Mouse (Mus musculus): ENCODE data around the gene Tm2d1. TPM values are rescaled to one million over a fixed set of nuclear protein-coding genes. Genes with fewer than 3 reads are reported as not detected.

Gene Tm2d1
- 63.3 TPM for polyA plus RNA-seq (2017; shearing (Covaris generic))

DNA sequence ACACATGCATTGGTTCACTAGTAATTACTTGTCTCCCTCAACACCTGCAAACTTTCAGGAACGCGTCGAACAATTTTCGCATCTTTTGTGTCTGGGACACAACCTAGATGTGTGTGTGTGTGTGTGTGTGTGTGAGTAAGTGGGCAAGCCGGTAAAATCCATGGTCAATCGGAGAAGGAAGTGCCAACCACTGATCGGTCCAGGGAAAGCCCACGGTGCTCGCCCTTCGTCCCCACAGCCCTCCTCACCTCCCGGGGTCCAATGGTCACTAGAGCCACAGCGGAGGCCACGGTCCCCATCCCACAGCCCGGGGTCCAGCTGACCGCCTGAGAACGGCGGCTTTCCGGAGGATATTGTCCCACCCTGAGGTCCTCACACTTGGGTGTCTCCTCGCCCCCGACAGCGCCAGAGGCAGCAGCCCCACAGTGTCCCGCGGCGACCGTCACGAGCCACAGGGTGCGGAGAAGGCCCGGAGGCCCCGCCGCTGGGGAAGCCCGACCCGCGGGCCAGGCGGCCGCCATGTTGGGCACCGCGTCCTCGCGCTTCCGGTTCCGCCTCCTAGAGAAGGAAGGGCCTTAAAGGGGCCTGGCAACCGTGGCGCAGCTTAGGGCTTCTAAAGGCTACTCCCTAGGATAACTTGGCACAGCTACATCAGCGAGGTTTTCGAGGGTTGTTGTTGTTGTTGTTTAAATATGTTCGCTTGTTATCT lies at the start of gene Tm2d1:
TSS of gene Tm2d1 (minus strand) at position 591 of the 709 bp plus-strand sequence.

DNA sequence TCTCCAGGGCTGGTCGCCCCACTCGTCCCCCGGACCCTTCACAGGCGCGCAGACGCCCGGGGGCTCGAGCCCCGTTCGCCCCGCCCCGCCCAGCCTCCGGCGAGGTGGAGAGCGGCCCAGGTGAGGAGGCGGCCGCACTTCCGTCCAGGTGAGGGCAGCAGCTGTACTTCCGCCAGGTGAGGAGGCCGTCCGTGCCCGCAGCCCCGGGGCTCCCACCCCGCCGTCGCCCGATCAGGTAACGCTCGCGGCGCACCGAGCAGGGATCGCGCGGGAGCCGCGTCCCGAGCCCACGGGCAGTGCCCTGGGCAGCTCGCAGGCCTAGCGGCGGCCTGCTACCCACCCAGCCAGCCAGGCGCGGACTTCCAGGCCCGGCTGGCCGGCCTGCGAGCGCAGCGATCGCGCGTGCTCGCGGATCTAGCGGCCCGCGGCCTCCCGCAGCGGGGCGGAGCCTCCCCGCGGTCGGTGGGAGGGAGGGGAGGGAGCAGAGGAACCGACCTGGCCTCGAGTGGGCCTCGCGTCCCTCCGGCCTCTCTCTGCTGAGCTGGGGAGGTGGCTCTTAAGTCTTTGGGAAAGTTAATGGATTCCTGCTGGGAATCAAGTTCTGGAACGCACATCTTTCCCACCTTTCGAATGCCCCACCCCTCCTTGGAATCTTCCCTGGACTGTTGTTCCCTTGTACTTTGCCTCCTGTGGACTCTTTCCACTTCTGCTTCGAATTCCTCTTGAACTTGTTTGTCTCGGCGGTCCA lies 12.8 kb upstream of the Tm2d1 start, which contains the start of gene Patj:
TSS of gene Patj (plus strand) at position 96 of the 748 bp plus-strand sequence.

Other genes with a start within 250 kb of the Tm2d1 start
- gene Patj, start 12.5 kb upstream of the Tm2d1 start, polyA plus RNA-seq (2017; shearing (Covaris generic)): 66.6 TPM